In the genomic region with DNA sequence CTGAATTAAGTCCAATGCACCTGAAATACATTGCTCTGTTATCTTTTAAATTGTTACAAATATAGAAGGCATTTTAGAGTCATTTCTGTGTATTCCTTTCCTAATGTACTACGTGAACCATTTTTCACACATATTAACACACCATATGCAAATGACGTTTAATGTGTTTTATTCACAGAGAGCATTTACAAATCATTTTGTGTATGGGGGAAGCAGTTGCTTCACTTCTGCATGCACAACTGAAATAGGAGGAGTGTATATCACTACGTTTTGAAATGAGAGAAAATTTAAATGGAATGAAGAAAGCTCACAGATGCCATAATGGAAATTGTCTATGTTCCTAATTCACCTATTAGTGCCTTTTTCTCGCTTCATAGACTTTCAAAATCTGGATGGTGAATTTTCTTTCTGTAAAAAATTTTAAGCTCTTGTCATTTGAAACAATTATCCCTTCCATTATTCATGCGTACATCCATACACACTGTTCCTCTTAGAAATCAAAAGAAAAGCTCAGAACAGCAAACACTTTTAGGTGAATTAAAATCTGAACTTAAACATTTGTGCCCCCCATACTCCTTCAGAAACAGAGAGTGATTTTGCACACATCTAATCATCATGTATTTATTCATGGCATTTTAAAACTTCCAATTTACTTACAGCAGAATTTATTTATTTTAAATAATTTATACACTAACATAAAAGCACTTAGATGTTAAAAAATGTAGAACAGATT, we compare ENCODE assay signal across 18 mouse cellular contexts.
A peak's percentile ranks its signal among the peaks of the same experiment; 100 is the strongest.
DNase-seq lines count a peak whose midpoint lies in the region; ATAC-seq and TF ChIP-seq lines count a peak whose summit lies in the region.
"Had no signal": no experiment of that assay in that cellular context is flagged by ENCODE, and none has a peak within 500 bp of the region (broad histone marks: within the 10 kb centered on the region; RNA-seq: fewer than 3 reads in every experiment).

No protein-coding gene starts in this region.

- H3K9me3 ChIP-seq in hindbrain, embryonic 11.5 days (ENCODE audit: control insufficient read depth, low read length): no peaks in the 10 kb centered on the region
- H3K9me3 ChIP-seq in hindbrain, embryonic 10.5 days: no peaks in the 10 kb centered on the region
- no peaks in the 10 kb centered on the region; the same call in 1 of the 2 replicates for H3K9me3 ChIP-seq in forebrain, embryonic 13.5 days (replicated peaks)
- H3K9me3 ChIP-seq in hindbrain, embryonic 14.5 days (ENCODE audit: control insufficient read depth, low read length): no peaks in the 10 kb centered on the region
- H3K9me3 ChIP-seq in midbrain, postnatal 0 days (ENCODE audit: low read length): no peaks in the 10 kb centered on the region
- H3K9me3 ChIP-seq: G1E; liver, embryonic 15.5 days had no signal

- H3K4me3 ChIP-seq in hindbrain, embryonic 11.5 days (ENCODE audit: low read depth, low read length): no peak overlapping the region
- no peak overlapping the region for H3K4me3 ChIP-seq in hindbrain, embryonic 10.5 days
- H3K4me3 ChIP-seq in forebrain, embryonic 13.5 days: no peak overlapping the region
- H3K4me3 ChIP-seq in hindbrain, embryonic 14.5 days (replicated peaks; ENCODE audit: low read length): no peak overlapping the region
- no peak overlapping the region for H3K4me3 ChIP-seq in midbrain, postnatal 0 days (ENCODE audit: low read depth, low read length)
- H3K4me3 ChIP-seq: liver, embryonic 15.5 days had no signal

- H3K27me3 ChIP-seq in hindbrain, embryonic 11.5 days (ENCODE audit: control insufficient read depth, insufficient read depth, low read length): no peaks in the 10 kb centered on the region
- H3K27me3 ChIP-seq in hindbrain, embryonic 10.5 days (ENCODE audit: insufficient read depth, poor library complexity, severe bottlenecking): no peaks in the 10 kb centered on the region
- H3K27me3 ChIP-seq in forebrain, embryonic 13.5 days: no peaks in the 10 kb centered on the region
- no peaks in the 10 kb centered on the region for H3K27me3 ChIP-seq in hindbrain, embryonic 14.5 days (ENCODE audit: control insufficient read depth, insufficient read depth, low read length)
- H3K27me3 ChIP-seq in midbrain, postnatal 0 days (ENCODE audit: insufficient read depth, low read length): no peaks in the 10 kb centered on the region
- H3K27me3 ChIP-seq: liver, embryonic 15.5 days had no signal

- intact Hi-C loops in left cerebral cortex, postnatal 14 days (cut with DNase I): loop anchor here (10.0 kb wide), 1 partner anchor 113 kb away; no protein-coding TSS in a partner anchor

- DNase-seq in hindbrain, embryonic 11.5 days (ENCODE audit: low spot score): no peak
- no peak for DNase-seq in hindbrain, embryonic 10.5 days (ENCODE audit: low spot score)
- DNase-seq in hindbrain, embryonic 14.5 days (ENCODE audit: low spot score): no peak
- DNase-seq in midbrain, postnatal 0 days (ENCODE audit: low spot score): no peak
- no peak for DNase-seq in adrenal gland, postnatal 10 days
- no peak for DNase-seq in left cerebral cortex, postnatal 14 days (ENCODE audit: low spot score in 2 of 2)
- DNase-seq in heart, adult 9 months (ENCODE audit: low spot score in 2 of 2): no peak
- DNase-seq: adrenal gland, postnatal 25 days; gastrocnemius, postnatal 14 days; heart, adult 18-20 months; heart, postnatal 4 days; kidney, postnatal 4 days; thymus, postnatal 4 days had no signal

- H3K4me1 ChIP-seq in hindbrain, embryonic 11.5 days (replicated peaks; ENCODE audit: control insufficient read depth, insufficient read depth, low read length): no peaks in the 10 kb centered on the region
- no peaks in the 10 kb centered on the region for H3K4me1 ChIP-seq in hindbrain, embryonic 10.5 days (replicated peaks)
- H3K4me1 ChIP-seq in forebrain, embryonic 13.5 days: peaks cover 8% of the 10 kb centered on the region
- peaks cover 10% of the 10 kb centered on the region for H3K4me1 ChIP-seq in hindbrain, embryonic 14.5 days (replicated peaks; ENCODE audit: control insufficient read depth, insufficient read depth, low read length)
- 0 out of 2 replicates have a peak, but pooled peaks cover 2% of the 10 kb centered on the region for H3K4me1 ChIP-seq in midbrain, postnatal 0 days (ENCODE audit: insufficient read depth, low read length)
- H3K4me1 ChIP-seq: liver, embryonic 15.5 days had no signal

- ATAC-seq in hindbrain, embryonic 11.5 days (ENCODE audit: low FRiP score): peak; percentile 14
- ATAC-seq in forebrain, embryonic 13.5 days: peak; percentile 31; the same call in 1 of the 2 replicates
- ATAC-seq in hindbrain, embryonic 14.5 days (ENCODE audit: low FRiP score): peak; percentile 46; the same call in 1 of the 2 replicates
- 0 out of 2 replicates have a peak, but pooled peaks have one; percentile 42 for ATAC-seq in midbrain, postnatal 0 days (ENCODE audit: low FRiP score)
- ATAC-seq: intestine, embryonic 16.5 days had no signal

- no peaks in the 10 kb centered on the region for H3K36me3 ChIP-seq in hindbrain, embryonic 11.5 days (ENCODE audit: control insufficient read depth, insufficient read depth, low read length)
- no peaks in the 10 kb centered on the region for H3K36me3 ChIP-seq in hindbrain, embryonic 10.5 days
- H3K36me3 ChIP-seq in forebrain, embryonic 13.5 days (ENCODE audit: poor library complexity, severe bottlenecking): no peaks in the 10 kb centered on the region
- no peaks in the 10 kb centered on the region for H3K36me3 ChIP-seq in hindbrain, embryonic 14.5 days (replicated peaks; ENCODE audit: control insufficient read depth, insufficient read depth)
- no peaks in the 10 kb centered on the region for H3K36me3 ChIP-seq in midbrain, postnatal 0 days (ENCODE audit: insufficient read depth, low read length)
- H3K36me3 ChIP-seq: G1E; liver, embryonic 15.5 days had no signal

- no peak overlapping the region for H3K27ac ChIP-seq in hindbrain, embryonic 11.5 days (ENCODE audit: low read depth, low read length)
- no peak overlapping the region for H3K27ac ChIP-seq in hindbrain, embryonic 10.5 days
- peak overlapping the region; percentile 79 for H3K27ac ChIP-seq in forebrain, embryonic 13.5 days
- H3K27ac ChIP-seq in hindbrain, embryonic 14.5 days: peak overlapping the region; percentile 89
- peak overlapping the region; percentile 51; the same call in 1 of the 2 replicates for H3K27ac ChIP-seq in midbrain, postnatal 0 days (ENCODE audit: low read depth, low read length)
- H3K27ac ChIP-seq: liver, embryonic 15.5 days; macrophage had no signal

- H3K9ac ChIP-seq in hindbrain, embryonic 11.5 days (ENCODE audit: low read depth, low read length): no peak overlapping the region
- H3K9ac ChIP-seq in forebrain, embryonic 13.5 days: no peak overlapping the region
- 0 out of 2 replicates have a peak overlapping the region, but pooled peaks have one; percentile 39 for H3K9ac ChIP-seq in hindbrain, embryonic 14.5 days
- H3K9ac ChIP-seq in midbrain, postnatal 0 days (replicated peaks; ENCODE audit: low read length, poor library complexity, severe bottlenecking): no peak overlapping the region
- H3K9ac ChIP-seq: liver, embryonic 15.5 days had no signal

- TF ChIP-seq CTCF in midbrain, postnatal 0 days (IDR thresholded peaks at IDR 0.05): no peak

- 71% methylated on average over 5 of the region's 5 CpGs for WGBS in hindbrain, embryonic 11.5 days
- 82% methylated on average over 5 of the region's 5 CpGs for WGBS in hindbrain, embryonic 10.5 days
- WGBS in forebrain, embryonic 13.5 days: 28% methylated on average over 5 of the region's 5 CpGs
- 35% methylated on average over 5 of the region's 5 CpGs for WGBS in hindbrain, embryonic 14.5 days
- WGBS in midbrain, postnatal 0 days: 29% methylated on average over 5 of the region's 5 CpGs

- H3K4me2 ChIP-seq in hindbrain, embryonic 11.5 days (replicated peaks; ENCODE audit: low read depth, low read length): no peak overlapping the region
- H3K4me2 ChIP-seq in forebrain, embryonic 13.5 days: peak overlapping the region; percentile 24; the same call in 1 of the 2 replicates
- peak overlapping the region; percentile 10; the same call in 1 of the 2 replicates for H3K4me2 ChIP-seq in hindbrain, embryonic 14.5 days (replicated peaks)
- H3K4me2 ChIP-seq in midbrain, postnatal 0 days (ENCODE audit: low read depth, low read length, poor library complexity, severe bottlenecking): no peak overlapping the region
- H3K4me2 ChIP-seq: liver, embryonic 15.5 days had no signal

Comparison
In these comparisons a context has a peak if more than half of its experiments do, and no peak if none do; other contexts are left out.
1. H3K27ac ChIP-seq: peak in forebrain, embryonic 13.5 days (single experiment), hindbrain, embryonic 14.5 days (single experiment) and midbrain, postnatal 0 days (single experiment); none in hindbrain, embryonic 11.5 days (single experiment) and hindbrain, embryonic 10.5 days (single experiment).
2. H3K4me2 ChIP-seq: peak in forebrain, embryonic 13.5 days (single experiment) and hindbrain, embryonic 14.5 days (single experiment); none in hindbrain, embryonic 11.5 days (single experiment) and midbrain, postnatal 0 days (single experiment).
3. Peak in every context shown above with its lines, with median percentiles within 50 percentile points of each other: ATAC-seq.